Mouse (Mus musculus) layer of hippocampus, postnatal 25 days (tissue): ENCODE results near the gene Dbp. TPM values are rescaled to one million over a fixed set of nuclear protein-coding genes. Genes with fewer than 3 reads are reported as not detected.
"Not testable (repeated sequence)": the region's sequence is repeated elsewhere in the genome, so short reads cannot be mapped to it uniquely, and the experiment has no call there.

Source experiments
- DNase-seq, 2 experiments: peaks; one replicate each; pipeline ENCODE4 v3.0.0; 2022; ENCODE audit warnings: mixed read lengths in 2 of 2, low spot score in 1 of 2; ENCODE audit errors: extremely low spot score in 1 of 2
- total RNA-seq, 2 experiments: library from RNA; stranded (reverse); gene quantifications; 2 replicates each; pipeline ENCODE4 v1.2.3; 2021

The Dbp gene
- 10 to 100 TPM; 65.3 to 80.4 TPM for total RNA-seq

GRCm38 (mm10) chr7:45704730-45705442 is at the start of gene Dbp:
Gene Dbp (plus strand): TSS chr7:45705088.
- peak; percentile 90 to 92 for DNase-seq

GRCm38 (mm10) chr7:45660746-45661478 is 44.0 kb upstream of the Dbp start:
- DNase-seq: no peak

GRCm38 (mm10) chr7:45661702-45662101 is 43.2 kb upstream of the Dbp start:
- not testable (repeated sequence) for DNase-seq

GRCm38 (mm10) chr7:45665303-45666138 is 39.4 kb upstream of the Dbp start:
- DNase-seq: no peak

GRCm38 (mm10) chr7:45666161-45666560 is 38.7 kb upstream of the Dbp start, which contains the start of gene Fut2:
Gene Fut2 (minus strand): TSS chr7:45666394.
- no peak for DNase-seq

- DNase-seq: peak in 1 of 2 experiments; percentile 51
Measured at GRCm38 (mm10) chr7:45667761-45668160, 37.1 kb upstream of the Dbp start.

GRCm38 (mm10) chr7:45668921-45669320 is 36.0 kb upstream of the Dbp start:
- no peak for DNase-seq

- DNase-seq: no peak
Measured at GRCm38 (mm10) chr7:45677627-45678295, 27.1 kb upstream of the Dbp start.

- no peak for DNase-seq
Measured at GRCm38 (mm10) chr7:45678513-45678912, 26.4 kb upstream of the Dbp start.

GRCm38 (mm10) chr7:45679966-45680621 is 24.8 kb upstream of the Dbp start:
- DNase-seq: no peak

GRCm38 (mm10) chr7:45681046-45681736 is 23.7 kb upstream of the Dbp start:
- DNase-seq: no peak

GRCm38 (mm10) chr7:45682144-45683126 is 22.5 kb upstream of the Dbp start:
- DNase-seq: peak; percentile 83 to 93

- no peak for DNase-seq
Measured at GRCm38 (mm10) chr7:45683396-45684050, 21.4 kb upstream of the Dbp start, which contains the start of gene Ntn5. Gene Ntn5 (plus strand): TSS chr7:45684022.

- DNase-seq: no peak
Measured at GRCm38 (mm10) chr7:45685811-45686210, 19.1 kb upstream of the Dbp start.

GRCm38 (mm10) chr7:45686841-45687240 is 18.0 kb upstream of the Dbp start:
- no peak for DNase-seq

GRCm38 (mm10) chr7:45689099-45689498 is 15.8 kb upstream of the Dbp start:
- DNase-seq: no peak

- DNase-seq: no peak
Measured at GRCm38 (mm10) chr7:45689800-45690199, 15.1 kb upstream of the Dbp start.
